Mouse (Mus musculus) adrenal gland (tissue): ENCODE results near the gene Rreb1.

Experiments
- intact Hi-C: fragments of 180-260 bp; cut with DNase I; formaldehyde crosslinking; loops from one replicate; pipeline ENCODE4 v1.15.1; 2025

Gene Rreb1

GRCm38 (mm10) chr13:37940649-37941048 is 162.4 kb downstream of the Rreb1 start:
- intact Hi-C loops = loop anchor here (5.0 to 10.0 kb wide), 3 partner anchors 113 to 486 kb away; no protein-coding TSS in a partner anchor

GRCm38 (mm10) chr13:37941138-37941645 is 163.0 kb downstream of the Rreb1 start:
- intact Hi-C loops = loop anchor here (5.0 to 10.0 kb wide), 3 partner anchors 114 to 486 kb away; no protein-coding TSS in a partner anchor

- intact Hi-C loops = loop anchor here (5.0 to 10.0 kb wide), 3 partner anchors 115 to 487 kb away; no protein-coding TSS in a partner anchor
Measured at GRCm38 (mm10) chr13:37941950-37942886, 164.0 kb downstream of the Rreb1 start.

- intact Hi-C loops = loop anchor here (5.0 to 10.0 kb wide), 3 partner anchors 116 to 488 kb away; no protein-coding TSS in a partner anchor
Measured at GRCm38 (mm10) chr13:37942887-37943331, 164.7 kb downstream of the Rreb1 start.

GRCm38 (mm10) chr13:37943466-37943865 is 165.3 kb downstream of the Rreb1 start:
- intact Hi-C loops = loop anchor here (5.0 to 10.0 kb wide), 3 partner anchors 116 to 489 kb away; no protein-coding TSS in a partner anchor

GRCm38 (mm10) chr13:37944306-37944705 is 166.1 kb downstream of the Rreb1 start:
- intact Hi-C loops = loop anchor here (5.0 to 10.0 kb wide), 3 partner anchors 117 to 490 kb away; no protein-coding TSS in a partner anchor

GRCm38 (mm10) chr13:37945392-37945791 is 167.2 kb downstream of the Rreb1 start:
- intact Hi-C loops = loop anchor here (10.0 kb wide), 2 partner anchors 401 to 491 kb away; no protein-coding TSS in a partner anchor

- intact Hi-C loops = loop anchor here (10.0 kb wide), 2 partner anchors 402 to 492 kb away; no protein-coding TSS in a partner anchor
Measured at GRCm38 (mm10) chr13:37946734-37947133, 168.5 kb downstream of the Rreb1 start.

GRCm38 (mm10) chr13:37952981-37953380 is 174.8 kb downstream of the Rreb1 start:
- intact Hi-C loops = no loop called here

GRCm38 (mm10) chr13:37954318-37954717 is 176.1 kb downstream of the Rreb1 start:
- intact Hi-C loops = no loop called here

GRCm38 (mm10) chr13:37958498-37959238 is 180.5 kb downstream of the Rreb1 start:
- intact Hi-C loops = no loop called here

GRCm38 (mm10) chr13:37959239-37959907 is 181.2 kb downstream of the Rreb1 start:
- intact Hi-C loops = no loop called here

GRCm38 (mm10) chr13:37959936-37960335 is 181.7 kb downstream of the Rreb1 start:
- intact Hi-C loops = no loop called here

- intact Hi-C loops = no loop called here
Measured at GRCm38 (mm10) chr13:37962541-37962940, 184.3 kb downstream of the Rreb1 start.

GRCm38 (mm10) chr13:37963354-37964007 is 185.3 kb downstream of the Rreb1 start:
- intact Hi-C loops = no loop called here

GRCm38 (mm10) chr13:37964128-37965087 is 186.2 kb downstream of the Rreb1 start:
- intact Hi-C loops = no loop called here

- intact Hi-C loops = no loop called here
Measured at GRCm38 (mm10) chr13:37965126-37965914, 187.1 kb downstream of the Rreb1 start.
